Mouse (Mus musculus): ENCODE data around the gene Vwa5b2.

GRCm38 (mm10) chr16:20623211-20623610 is 33.9 kb downstream of the Vwa5b2 start:
- TF ChIP-seq POLR2A (IDR thresholded peaks at IDR 0.05; ENCODE audit: control insufficient read depth, extremely low read depth, insufficient read depth, low read length, poor library complexity), result no peak
- no peak for TF ChIP-seq CTCF (IDR thresholded peaks at IDR 0.05; ENCODE audit: borderline replicate concordance, control insufficient read depth, extremely low read depth, insufficient read depth, low read length, poor library complexity)

All from thymus, adult 2 months (tissue).